Mouse (Mus musculus): ENCODE data around the gene Maz. TPM values are rescaled to one million over a fixed set of nuclear protein-coding genes. Genes with fewer than 3 reads are reported as not detected.

Maz gene
- total and polyA plus RNA-seq, 2 experiments from 2014 or later: 69.3 to 222 TPM

GRCm38 (mm10) chr7:127016081-127016480, 10.8 kb downstream of the Maz start:
- Histone ChIP-seq H3K9ac (replicated peaks; ENCODE audit: low read length) (peak overlapping the region; percentile 91), H3K9me3 (ENCODE audit: low read length) (no peaks in the 10 kb centered on the region), H3K4me3 (ENCODE audit: low read length) (peak overlapping the region; percentile 63), H3K4me1 (ENCODE audit: insufficient read depth, low read length) (peaks cover 35% of the 10 kb centered on the region), H3K27me3 (ENCODE audit: insufficient read depth, low read length) (no peaks in the 10 kb centered on the region), H3K27ac (peak overlapping the region; percentile 96), H3K36me3 (ENCODE audit: insufficient read depth, low read length) (peaks cover 16% of the 10 kb centered on the region), H3K4me2 (ENCODE audit: low read depth, low read length) (peak overlapping the region; percentile 85)
- 2% methylated on average over 10 of the region's 10 CpGs for WGBS
- TF ChIP-seq CTCF (IDR thresholded peaks at IDR 0.05; ENCODE audit: low read depth): no peak
- DNase-seq (ENCODE audit: low spot score) (peak; percentile 51), ATAC-seq (no peak; the same call in 1 of the 2 replicates)

GRCm38 (mm10) chr7:127014993-127015392, 11.8 kb downstream of the Maz start:
- H3K9me3 ChIP-seq (ENCODE audit: low read length): no peaks in the 10 kb centered on the region
- H3K4me1 ChIP-seq (ENCODE audit: insufficient read depth, low read length): peaks cover 32% of the 10 kb centered on the region
- 95% methylated on average over 12 of the region's 12 CpGs for WGBS
- H3K4me2 ChIP-seq (ENCODE audit: low read depth, low read length): no peak overlapping the region
- H3K27me3 ChIP-seq (ENCODE audit: insufficient read depth, low read length): no peaks in the 10 kb centered on the region
- H3K4me3 ChIP-seq (ENCODE audit: low read length): no peak overlapping the region
- no peak overlapping the region for H3K9ac ChIP-seq (replicated peaks; ENCODE audit: low read length)
- peaks cover 16% of the 10 kb centered on the region for H3K36me3 ChIP-seq (ENCODE audit: insufficient read depth, low read length)
- DNase-seq (ENCODE audit: low spot score) (no peak), ATAC-seq (no peak)
- no peak overlapping the region for H3K27ac ChIP-seq
- TF ChIP-seq CTCF (IDR thresholded peaks at IDR 0.05; ENCODE audit: low read depth): no peak

- Histone ChIP-seq H3K36me3 (ENCODE audit: insufficient read depth, low read length) (peaks cover 16% of the 10 kb centered on the region), H3K27me3 (ENCODE audit: insufficient read depth, low read length) (no peaks in the 10 kb centered on the region), H3K27ac (no peak within 1 kb of the TSS), H3K4me3 (ENCODE audit: low read length) (peak within 1 kb of the TSS; percentile 27), H3K9ac (replicated peaks; ENCODE audit: low read length) (0 out of 2 replicates have a peak within 1 kb of the TSS, but pooled peaks have one; percentile 24), H3K9me3 (ENCODE audit: low read length) (no peaks in the 10 kb centered on the region), H3K4me1 (ENCODE audit: insufficient read depth, low read length) (peaks cover 25% of the 10 kb centered on the region), H3K4me2 (ENCODE audit: low read depth, low read length) (peak within 1 kb of the TSS; percentile 40)
- no peak for DNase-seq (ENCODE audit: low spot score)
- TF ChIP-seq CTCF (IDR thresholded peaks at IDR 0.05; ENCODE audit: low read depth): no peak
- no peak for ATAC-seq
- WGBS: 67% methylated on average over 11 of the region's 11 CpGs
Observed at GRCm38 (mm10) chr7:127014320-127014719, 12.5 kb downstream of the Maz start, which contains the start of gene Mvp. Gene Mvp (minus strand): TSS chr7:127014621.

- peaks cover 16% of the 10 kb centered on the region for H3K36me3 ChIP-seq (ENCODE audit: insufficient read depth, low read length)
- no peak overlapping the region for H3K4me2 ChIP-seq (ENCODE audit: low read depth, low read length)
- WGBS: 97% methylated on average over 6 of the region's 6 CpGs
- H3K27me3 ChIP-seq (ENCODE audit: insufficient read depth, low read length): no peaks in the 10 kb centered on the region
- TF ChIP-seq CTCF (IDR thresholded peaks at IDR 0.05; ENCODE audit: low read depth): no peak
- H3K4me1 ChIP-seq (ENCODE audit: insufficient read depth, low read length): peaks cover 17% of the 10 kb centered on the region
- no peak overlapping the region for H3K27ac ChIP-seq
- ATAC-seq (no peak), DNase-seq (ENCODE audit: low spot score) (no peak)
- no peak overlapping the region for H3K9ac ChIP-seq (replicated peaks; ENCODE audit: low read length)
- no peaks in the 10 kb centered on the region for H3K9me3 ChIP-seq (ENCODE audit: low read length)
- no peak overlapping the region for H3K4me3 ChIP-seq (ENCODE audit: low read length)
Observed at GRCm38 (mm10) chr7:127013385-127013784, 13.5 kb downstream of the Maz start.

GRCm38 (mm10) chr7:127012845-127013244, 14.0 kb downstream of the Maz start:
- Histone ChIP-seq H3K36me3 (ENCODE audit: insufficient read depth, low read length) (peaks cover 16% of the 10 kb centered on the region), H3K4me3 (ENCODE audit: low read length) (no peak overlapping the region), H3K9ac (replicated peaks; ENCODE audit: low read length) (no peak overlapping the region), H3K27me3 (ENCODE audit: insufficient read depth, low read length) (no peaks in the 10 kb centered on the region), H3K4me2 (ENCODE audit: low read depth, low read length) (no peak overlapping the region), H3K9me3 (ENCODE audit: low read length) (no peaks in the 10 kb centered on the region), H3K27ac (no peak overlapping the region), H3K4me1 (ENCODE audit: insufficient read depth, low read length) (peaks cover 13% of the 10 kb centered on the region)
- 94% methylated on average over 10 of the region's 10 CpGs for WGBS
- ATAC-seq (no peak), DNase-seq (ENCODE audit: low spot score) (no peak)
- TF ChIP-seq CTCF (IDR thresholded peaks at IDR 0.05; ENCODE audit: low read depth): no peak

- Histone ChIP-seq H3K4me1 (ENCODE audit: insufficient read depth, low read length) (peaks cover 10% of the 10 kb centered on the region), H3K27me3 (ENCODE audit: insufficient read depth, low read length) (no peaks in the 10 kb centered on the region), H3K36me3 (ENCODE audit: insufficient read depth, low read length) (peaks cover 16% of the 10 kb centered on the region), H3K9ac (replicated peaks; ENCODE audit: low read length) (no peak overlapping the region), H3K27ac (no peak overlapping the region), H3K9me3 (ENCODE audit: low read length) (no peaks in the 10 kb centered on the region), H3K4me3 (ENCODE audit: low read length) (no peak overlapping the region), H3K4me2 (ENCODE audit: low read depth, low read length) (no peak overlapping the region)
- TF ChIP-seq CTCF (IDR thresholded peaks at IDR 0.05; ENCODE audit: low read depth): no peak
- DNase-seq (ENCODE audit: low spot score): no peak
- WGBS: 81% methylated on average over 6 of the region's 6 CpGs
- ATAC-seq: no peak
Observed at GRCm38 (mm10) chr7:127012374-127012773, 14.5 kb downstream of the Maz start.

GRCm38 (mm10) chr7:127011717-127012116, 15.1 kb downstream of the Maz start:
- peaks cover 10% of the 10 kb centered on the region for H3K4me1 ChIP-seq (ENCODE audit: insufficient read depth, low read length)
- H3K4me3 ChIP-seq (ENCODE audit: low read length): no peak overlapping the region
- H3K9ac ChIP-seq (replicated peaks; ENCODE audit: low read length): no peak overlapping the region
- no peak for DNase-seq (ENCODE audit: low spot score)
- WGBS: 72% methylated on average over 2 of the region's 2 CpGs
- TF ChIP-seq CTCF (IDR thresholded peaks at IDR 0.05; ENCODE audit: low read depth): no peak
- no peak overlapping the region for H3K4me2 ChIP-seq (ENCODE audit: low read depth, low read length)
- no peak for ATAC-seq
- no peaks in the 10 kb centered on the region for H3K27me3 ChIP-seq (ENCODE audit: insufficient read depth, low read length)
- H3K9me3 ChIP-seq (ENCODE audit: low read length): no peaks in the 10 kb centered on the region
- no peak overlapping the region for H3K27ac ChIP-seq
- peaks cover 16% of the 10 kb centered on the region for H3K36me3 ChIP-seq (ENCODE audit: insufficient read depth, low read length)
